Mouse (Mus musculus): ENCODE data around the gene Rbm45. TPM values are rescaled to one million over a fixed set of nuclear protein-coding genes. Genes with fewer than 3 reads are reported as not detected.

Rbm45 gene
- total RNA-seq, 2 experiments from 2014 or later = 44.4 to 44.6 TPM

DNA sequence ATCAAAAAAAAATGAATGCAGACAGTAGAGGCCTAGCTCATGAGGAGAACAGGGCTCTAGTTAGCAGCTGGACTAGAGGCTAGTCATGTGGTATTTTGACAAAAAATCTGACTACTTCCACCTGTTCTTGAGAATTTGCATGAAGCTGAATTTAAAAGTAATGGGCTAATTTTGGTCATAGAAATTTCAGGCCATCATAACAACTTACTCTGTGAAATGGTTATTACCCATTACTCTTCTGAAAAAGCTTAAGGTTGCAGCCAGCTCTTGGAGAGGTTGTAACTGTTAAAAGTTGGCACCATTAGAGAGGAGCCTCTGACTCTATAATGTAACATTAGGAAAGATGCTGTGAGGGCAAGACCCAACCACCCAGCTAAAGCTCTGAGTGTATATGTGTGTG, 16.7 kb downstream of the Rbm45 start:
- no peak for DNase-seq

DNA sequence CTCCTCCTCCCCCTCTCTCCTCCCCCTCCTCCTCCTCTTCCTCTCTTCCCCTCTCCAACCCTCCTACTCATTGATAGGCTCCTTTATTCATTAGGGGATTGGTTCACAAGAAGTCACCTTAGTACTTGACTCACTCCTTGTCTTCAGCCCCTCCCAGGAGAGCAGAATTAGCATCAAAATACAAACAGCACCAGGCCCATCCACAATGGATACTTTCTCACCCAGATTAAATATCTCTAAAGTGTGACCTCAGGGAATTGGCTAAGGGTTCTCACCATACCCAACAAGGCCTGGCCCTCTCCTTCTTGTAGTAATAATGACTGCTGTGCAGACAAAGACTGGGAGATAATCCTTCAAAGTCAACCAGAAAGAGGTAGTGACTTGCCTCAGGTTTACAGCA, 30.4 kb downstream of the Rbm45 start:
- DNase-seq = no peak

DNA sequence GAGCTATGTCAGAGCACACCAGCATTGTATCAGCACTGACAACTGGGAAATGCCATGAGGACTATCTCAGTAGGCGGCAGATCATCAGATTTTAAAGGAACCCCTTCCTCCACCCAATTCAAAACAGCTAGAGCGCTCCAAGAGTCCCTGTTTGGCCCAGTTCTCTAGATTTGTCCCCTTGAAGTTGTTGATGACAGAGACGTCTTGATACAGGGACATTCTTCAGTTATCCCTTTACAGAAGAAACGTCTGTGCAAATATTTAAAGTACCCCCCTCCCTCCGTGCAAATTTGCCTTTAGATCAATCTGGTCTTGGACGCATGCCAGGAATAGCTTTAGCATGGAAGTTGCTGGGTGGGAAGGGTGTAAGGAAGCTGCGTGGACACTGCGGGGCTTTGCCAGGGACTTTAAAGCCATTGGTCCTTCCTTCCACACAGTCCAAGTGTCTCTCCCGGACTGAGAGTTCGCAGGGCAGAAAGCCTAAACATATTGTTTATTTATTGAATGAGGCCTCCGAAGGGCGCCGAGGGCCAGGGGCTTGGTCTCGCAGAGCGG, 35.9 kb downstream of the Rbm45 start:
- no peak for DNase-seq

DNA sequence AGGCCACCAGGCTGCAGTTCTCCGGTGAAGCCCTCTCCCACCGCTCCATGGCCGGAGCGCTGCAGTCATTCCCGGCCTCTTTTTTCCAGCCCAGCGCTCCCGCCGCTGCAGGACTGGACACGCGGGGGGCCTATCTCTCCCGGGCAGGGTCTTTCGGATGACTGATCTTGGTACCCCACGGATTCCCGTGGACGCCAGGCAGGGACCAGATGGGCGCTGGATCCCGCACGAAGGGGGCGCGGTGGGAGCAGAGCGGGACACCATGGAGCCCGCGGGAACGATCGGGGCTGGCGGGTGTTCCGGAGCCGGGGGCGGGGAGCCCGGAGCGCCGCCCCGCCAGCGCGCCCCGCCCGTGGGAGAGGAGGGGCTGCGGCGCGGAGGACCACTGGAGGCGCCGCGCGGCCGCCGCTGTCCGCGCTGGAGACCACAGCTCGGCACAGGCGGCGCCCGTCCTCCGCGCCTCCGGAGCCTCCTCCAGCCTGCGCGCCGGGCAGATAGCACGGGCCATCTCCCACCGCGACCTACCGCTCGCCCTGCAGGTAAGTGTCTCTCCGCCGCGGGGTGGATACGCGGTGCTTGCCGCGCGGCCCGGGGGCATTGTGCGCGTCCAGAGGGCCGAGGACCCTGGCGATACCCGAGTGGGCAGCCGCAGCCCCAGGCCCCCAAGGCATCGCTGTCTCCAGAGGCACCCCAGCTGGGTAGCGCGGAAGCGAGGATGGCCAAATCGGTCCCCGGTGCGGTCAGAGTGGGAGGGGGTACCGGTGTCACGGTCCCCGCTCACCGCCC, 36.6 kb downstream of the Rbm45 start, which contains the start of gene Osbpl6:
Gene Osbpl6, plus strand, starts transcription at position 358 of the 786 bp plus-strand sequence.
- peak; percentile 76 to 81 for DNase-seq

DNA sequence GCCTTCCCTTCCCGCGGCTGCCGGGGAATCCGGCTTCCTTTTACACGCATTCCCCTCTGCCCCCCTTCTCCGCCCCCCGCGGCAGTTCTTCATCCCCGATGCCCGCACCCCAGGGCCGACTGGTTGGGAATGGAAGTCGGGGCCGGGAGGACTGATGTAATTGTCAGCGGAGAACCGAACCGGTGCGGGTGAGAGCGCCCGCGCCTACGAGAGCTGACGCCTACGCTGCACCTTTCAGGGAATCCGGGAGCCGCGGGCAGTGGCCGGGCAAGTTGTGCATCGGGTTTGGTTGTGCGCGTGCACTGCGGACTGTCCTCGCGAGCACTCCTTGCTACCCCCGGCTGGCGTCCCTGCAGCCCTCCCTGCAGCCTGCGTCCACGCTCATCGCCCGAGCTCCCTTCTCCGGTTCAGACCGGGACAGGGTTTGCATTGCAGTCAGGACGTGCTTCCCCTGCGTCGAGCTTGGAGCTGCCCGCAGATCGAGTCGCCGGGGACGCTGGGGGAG, 37.2 kb downstream of the Rbm45 start:
- DNase-seq = peak; percentile 72 to 73

DNA sequence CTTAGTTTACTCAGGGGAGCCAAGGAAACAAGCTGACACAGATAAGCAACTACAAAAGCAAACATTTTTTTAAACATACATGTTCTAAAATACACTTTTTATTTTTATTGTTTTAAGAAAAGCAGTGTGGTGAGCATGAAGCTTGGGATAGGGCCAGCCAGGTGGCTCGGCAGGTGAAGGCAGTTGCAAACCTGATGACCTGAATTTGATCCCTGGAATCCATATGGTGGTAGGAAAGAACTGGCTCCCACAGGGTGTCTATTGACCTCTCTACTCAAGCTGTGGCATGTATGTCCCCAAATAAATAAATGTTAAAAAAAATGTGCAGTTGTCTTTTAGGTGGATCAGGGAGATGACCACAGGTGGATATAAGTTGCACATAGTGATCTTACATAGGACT, 39.7 kb downstream of the Rbm45 start:
- DNase-seq = no peak

DNA sequence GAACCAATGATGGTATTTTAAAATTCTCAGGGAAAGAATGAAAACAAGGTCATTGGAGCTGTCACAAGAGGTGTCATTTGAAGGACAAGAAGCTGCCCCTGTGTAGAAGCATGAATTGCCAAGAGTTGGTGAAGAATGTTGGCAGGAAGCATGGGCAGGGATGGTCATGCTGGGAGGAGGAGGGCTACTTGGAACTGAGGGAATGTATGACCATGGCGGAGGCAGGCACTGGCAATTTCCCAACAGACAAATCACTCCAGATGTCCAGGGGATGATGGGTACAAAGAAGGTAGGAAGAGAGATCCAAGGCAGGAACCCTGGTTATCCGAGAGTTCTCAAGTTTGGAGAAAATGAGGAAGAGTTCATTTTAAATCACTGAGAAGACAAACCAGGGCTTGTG, 40.2 kb downstream of the Rbm45 start:
- DNase-seq = no peak

DNA sequence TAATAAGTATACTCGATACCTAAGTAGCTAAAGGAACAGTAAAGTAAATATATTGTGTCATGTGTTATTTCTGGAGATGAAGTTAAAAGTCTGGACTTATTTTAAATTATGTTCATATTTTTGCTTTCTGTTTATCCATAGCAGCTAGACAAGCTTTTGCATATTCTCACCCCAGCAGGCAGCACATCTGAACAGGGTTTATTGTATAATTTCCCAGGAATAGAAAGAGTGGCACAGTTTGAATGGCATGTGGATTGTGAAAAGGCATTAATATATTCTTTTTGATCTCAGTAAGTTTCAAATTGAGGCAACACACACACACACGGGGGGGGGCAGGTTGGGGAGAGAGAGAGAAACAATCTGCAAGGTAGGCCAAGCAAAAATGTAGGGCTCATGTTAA, 43.1 kb downstream of the Rbm45 start:
- no peak for DNase-seq

DNA sequence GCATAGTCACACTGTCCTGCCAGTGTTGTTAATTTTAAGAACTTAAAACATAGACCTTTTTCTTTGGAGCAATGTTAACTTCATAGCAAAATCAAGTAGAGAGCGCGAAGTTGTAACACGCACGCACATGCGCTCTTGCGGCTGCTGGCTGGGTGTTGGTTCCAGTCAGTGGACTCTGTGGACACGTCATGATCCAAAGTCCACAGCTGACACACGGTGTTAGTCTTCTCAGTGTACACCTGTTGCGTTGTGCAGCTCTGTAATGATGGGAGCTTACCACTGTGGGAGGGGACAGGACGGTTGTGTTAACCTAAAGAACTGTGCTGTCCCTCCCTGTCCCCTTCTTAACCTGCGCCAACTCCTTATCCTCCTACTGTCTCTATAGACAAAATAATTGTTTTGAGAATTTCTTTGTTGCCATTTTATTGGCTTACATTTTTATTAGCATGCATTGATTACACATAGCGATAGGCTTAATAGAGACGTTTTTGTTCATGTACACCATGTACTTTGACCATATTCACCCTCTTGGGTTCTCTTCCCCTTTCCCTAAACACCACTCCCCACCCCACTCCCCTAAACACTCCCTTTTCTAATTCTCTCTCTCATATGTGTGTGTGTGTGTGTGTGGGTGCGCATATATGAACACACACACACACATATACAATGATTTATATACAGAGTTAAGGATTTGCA, 47.8 kb downstream of the Rbm45 start:
- DNase-seq = no peak

DNA sequence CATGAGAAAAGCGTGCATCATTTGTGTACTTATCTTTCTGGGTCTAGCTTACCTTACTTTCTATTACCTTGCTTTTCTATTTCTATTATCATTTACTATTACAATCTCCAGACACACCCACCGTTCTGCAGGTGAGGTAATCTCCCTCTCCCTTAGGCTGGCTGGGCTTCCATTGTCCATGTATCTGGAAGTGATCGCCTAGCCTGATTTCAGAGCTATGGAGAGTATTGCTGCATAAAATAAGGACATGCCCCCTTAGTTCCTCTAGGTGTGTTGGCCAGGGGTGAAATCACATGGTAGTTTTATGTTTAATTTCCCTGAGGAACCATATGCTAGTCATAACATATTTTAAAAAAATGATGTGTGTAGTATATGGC, 48.3 kb downstream of the Rbm45 start:
- no peak for DNase-seq

DNA sequence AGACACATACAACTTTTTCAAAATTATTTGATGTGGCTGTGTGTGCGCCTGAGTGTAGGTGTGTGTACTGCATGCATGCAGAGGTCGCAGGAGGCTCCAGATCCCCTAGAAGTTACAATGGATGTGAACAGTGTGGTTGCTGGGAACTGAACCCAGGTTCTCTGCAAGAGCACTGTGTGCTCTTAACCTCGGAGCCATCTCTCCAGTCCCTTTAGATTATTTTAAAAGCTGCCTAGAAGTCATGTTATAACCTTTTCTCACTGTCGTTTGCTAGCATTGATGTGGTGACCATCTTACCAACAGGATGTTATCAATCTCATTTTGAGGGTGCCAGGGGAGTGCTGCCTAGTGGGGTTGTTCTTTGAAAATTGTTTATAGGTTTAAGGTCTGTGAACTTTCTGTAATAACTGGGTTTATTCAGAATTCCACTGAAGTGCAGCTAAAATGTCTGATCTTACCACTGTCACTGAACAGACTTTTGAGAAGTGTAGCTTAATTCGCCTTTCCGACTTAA, 51.7 kb downstream of the Rbm45 start:
- no peak for DNase-seq

DNA sequence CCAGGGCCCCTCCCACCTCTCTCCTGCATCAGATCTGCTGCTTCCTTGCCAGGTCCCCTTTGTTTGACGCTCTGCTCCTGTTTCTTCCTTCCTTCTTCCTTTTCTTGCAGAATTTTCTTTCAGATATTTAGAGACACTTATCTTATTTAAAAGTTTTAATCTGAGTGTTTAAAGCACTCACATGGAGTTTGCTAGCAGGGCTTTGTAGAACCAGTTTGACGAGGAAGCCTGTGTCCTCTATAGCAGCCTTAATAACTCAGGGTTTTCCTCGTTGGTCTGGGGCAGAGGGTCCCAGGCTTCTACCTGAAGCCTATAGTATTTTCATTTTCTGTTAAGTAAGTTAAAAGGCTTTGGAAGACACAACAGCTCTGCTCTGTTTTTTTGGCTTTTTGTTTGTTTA, 57.0 kb downstream of the Rbm45 start:
- DNase-seq = no peak

DNA sequence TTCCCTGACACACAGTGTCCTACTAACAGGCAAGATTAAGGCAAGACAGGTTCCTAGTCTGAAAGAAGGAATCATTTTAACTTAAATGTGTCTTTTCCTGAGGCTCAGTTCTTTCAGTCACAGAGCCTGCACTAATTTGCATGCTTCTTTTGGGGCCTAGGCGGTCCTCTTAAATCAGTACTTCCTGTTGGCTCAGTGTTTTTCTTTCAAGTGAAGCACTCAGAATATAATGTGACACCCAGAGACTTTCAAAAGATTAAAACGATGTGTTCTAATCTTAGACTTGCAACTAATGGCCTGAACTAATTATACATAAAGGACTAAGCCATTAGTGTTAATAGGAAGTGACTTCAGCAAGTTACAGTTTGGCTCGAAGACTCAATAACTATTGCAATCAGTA, 59.5 kb downstream of the Rbm45 start:
- DNase-seq = no peak

DNA sequence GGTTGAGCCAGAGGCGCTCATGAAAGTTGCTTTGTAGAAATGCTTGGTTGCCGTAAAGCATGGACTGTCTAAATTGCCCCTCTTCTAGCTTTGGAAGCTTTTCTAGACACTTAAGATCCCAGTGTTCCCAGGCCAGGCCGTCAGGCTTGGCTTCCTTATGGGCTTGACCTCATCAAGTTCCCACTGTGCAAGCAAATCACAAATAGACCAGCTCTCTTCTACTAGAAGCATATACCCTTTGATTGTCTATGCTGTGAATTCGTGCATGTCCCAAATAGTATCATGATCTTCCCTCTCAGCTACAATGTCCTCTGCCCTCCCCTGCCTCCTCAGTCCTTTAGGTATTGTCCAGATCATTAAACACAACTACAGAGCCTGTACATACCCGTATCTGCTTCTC, 60.1 kb downstream of the Rbm45 start:
- no peak for DNase-seq

DNA sequence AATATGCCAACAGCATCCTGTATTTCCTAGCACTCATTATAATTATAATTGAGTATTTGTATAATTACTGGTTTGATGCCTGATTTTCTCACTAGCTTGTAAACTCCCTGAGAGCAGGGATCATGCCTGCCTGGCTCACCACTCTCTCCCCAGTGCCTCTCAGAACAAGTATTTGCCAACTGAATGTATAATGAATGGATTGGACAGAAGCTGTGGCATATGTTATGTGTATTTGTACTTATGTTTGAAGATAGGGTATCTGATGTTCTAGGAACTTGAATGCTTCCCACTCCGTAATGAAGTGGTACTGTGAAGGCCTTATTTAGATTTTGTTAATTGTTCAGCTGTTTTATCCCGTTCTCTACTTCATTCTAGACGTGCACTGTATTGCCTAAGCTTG, 60.8 kb downstream of the Rbm45 start:
- DNase-seq = no peak

Other genes with a start within 250 kb of the Rbm45 start
- 10 to 100 TPM; 14.2 to 18.9 TPM for gene Pde11a, start 31.2 kb upstream of the Rbm45 start, total RNA-seq (2021)
- not detected for gene Cyct, start 9.5 kb upstream of the Rbm45 start, total RNA-seq (2021)
- 10 to 100 TPM; 65.8 to 74.5 TPM for gene Osbpl6, start 36.5 kb downstream of the Rbm45 start, total RNA-seq (2021)